Mouse (Mus musculus) embryonic fibroblast, embryonic 13.5 days (primary cell): ENCODE results near the gene Naa40.
A peak's percentile ranks its signal among the peaks of the same experiment; 100 is the strongest.

Source experiments
- CTCF ChIP-seq: IDR thresholded peaks from 2 replicates; pipeline ENCODE4 v1.5.1; 2011; ENCODE audit warnings: mild to moderate bottlenecking, control low read depth, low read length, moderate library complexity, borderline replicate concordance; ENCODE audit not compliant: insufficient read depth
- POLR2A ChIP-seq: IDR thresholded peaks from 2 replicates; pipeline ENCODE4 v1.6.1; 2011; ENCODE audit warnings: low read depth, mild to moderate bottlenecking, control low read depth, low read length, moderate library complexity

DNA sequence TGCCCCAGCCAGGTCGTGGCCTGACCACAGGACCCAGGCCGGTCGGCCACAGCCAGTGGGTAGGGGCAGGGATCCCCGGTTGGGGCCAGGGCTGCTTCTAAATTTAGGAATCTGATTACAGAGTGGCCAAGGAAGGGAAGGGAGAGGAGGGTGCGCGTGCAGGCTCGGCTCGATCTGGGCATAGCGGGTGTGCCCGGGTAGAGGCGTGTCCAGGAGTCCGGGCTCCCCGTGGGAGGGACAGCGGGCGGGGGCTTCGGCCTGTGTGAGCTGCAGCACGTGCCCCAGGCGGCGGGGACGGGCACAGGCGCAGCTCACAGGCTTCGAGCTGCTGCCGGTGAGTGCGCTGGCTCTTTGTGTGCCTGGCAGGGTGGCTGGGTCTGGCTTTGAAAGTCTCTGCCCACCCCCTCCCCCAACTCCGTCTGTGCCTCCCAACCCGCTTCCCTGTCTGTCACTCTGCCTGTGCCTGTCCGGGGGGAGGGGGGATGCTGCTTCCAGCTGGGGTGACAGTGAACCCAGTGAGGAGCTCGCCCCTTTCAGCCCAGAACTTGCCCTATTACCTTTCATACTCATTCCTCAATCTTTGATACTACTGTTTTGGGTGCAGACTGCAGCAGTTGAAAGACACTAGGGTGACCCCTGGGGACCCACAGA is 26.2 kb upstream of the Naa40 start, which contains the start of gene Rcor2:
- TF ChIP-seq CTCF (no peak), POLR2A (peak; percentile 58; the same call in 1 of the 2 replicates)
